Mouse (Mus musculus): ENCODE measurements around the gene H2al1o. TPM values are rescaled to one million over a fixed set of nuclear protein-coding genes. Genes with fewer than 3 reads are reported as not detected.
"Not testable (repeated sequence)": the region's sequence is repeated elsewhere in the genome, so short reads cannot be mapped to it uniquely, and the experiment has no call there.

The H2al1o gene
- not detected for total RNA-seq (2022)

- DNase-seq (ENCODE audit: low spot score in 2 of 2): not testable (repeated sequence)
Observed at GRCm38 (mm10) chrX:9572309-9572708, at the start of gene H2al1o. Gene H2al1o, minus strand, starts transcription at chrX:9572409.

GRCm38 (mm10) chrX:9598036-9598435 lies 25.8 kb upstream of the H2al1o start:
- DNase-seq (ENCODE audit: low spot score in 2 of 2): not testable (repeated sequence)

- no peak for DNase-seq (ENCODE audit: low spot score in 2 of 2)
Observed at GRCm38 (mm10) chrX:9536881-9537280, 35.3 kb downstream of the H2al1o start.

Other genes starting within 250 kb of the H2al1o start
- gene H2al1k, start 221.8 kb downstream of the H2al1o start, total RNA-seq (2022): not detected
- gene Cybb, start 84.6 kb downstream of the H2al1o start, total RNA-seq (2022): 1 to 10 TPM in 2 of 4 experiments, under 1 TPM in 2; 0.17 to 2.2 (median 1.0) TPM
- gene Dynlt3, start 90.6 kb upstream of the H2al1o start, total RNA-seq (2022): 10 to 100 TPM; 42.1 to 67.4 (median 54.6) TPM

Data from gastrocnemius, adult 8-10 months (tissue).